Mouse (Mus musculus) right cerebral cortex, postnatal 36 days (tissue): ENCODE measurements at regions not wholly inside any gene's neighbourhood (a gene's known extent, or its start where the extent isn't known, plus 50 kb on each side); places are given as distances from the start of the nearest gene placed in this dataset.

Source experiments
- DNase-seq, 2 experiments: peaks; one replicate each; pipeline ENCODE4 v3.0.0; 2022; ENCODE audit warnings: low spot score in 2 of 2, mixed read lengths in 1 of 2

- DNase-seq: no peak
Measured at GRCm38 (mm10) chr11:63287766-63288165, 159.0 kb downstream of the Pmp22 start.

- DNase-seq: no peak
Measured at GRCm38 (mm10) chr11:63290618-63291017, 161.8 kb downstream of the Pmp22 start.

GRCm38 (mm10) chr11:63293485-63293884 is 164.7 kb downstream of the Pmp22 start:
- no peak for DNase-seq

GRCm38 (mm10) chr11:63294476-63294875 is 165.7 kb downstream of the Pmp22 start:
- no peak for DNase-seq

GRCm38 (mm10) chr11:63296476-63296875 is 167.7 kb downstream of the Pmp22 start:
- DNase-seq: no peak

GRCm38 (mm10) chr11:63299712-63300581 is 171.2 kb downstream of the Pmp22 start:
- DNase-seq: no peak

GRCm38 (mm10) chr11:63325166-63325565 is 196.4 kb downstream of the Pmp22 start:
- no peak for DNase-seq

- no peak for DNase-seq
Measured at GRCm38 (mm10) chr11:63326864-63327263, 198.1 kb downstream of the Pmp22 start.

- DNase-seq: no peak
Measured at GRCm38 (mm10) chr11:63337503-63337902, 208.7 kb downstream of the Pmp22 start.

- no peak for DNase-seq
Measured at GRCm38 (mm10) chr11:63338277-63338676, 209.5 kb downstream of the Pmp22 start.

GRCm38 (mm10) chr11:63345653-63346052 is 216.9 kb downstream of the Pmp22 start:
- no peak for DNase-seq

- no peak for DNase-seq
Measured at GRCm38 (mm10) chr11:63350123-63350696, 221.4 kb downstream of the Pmp22 start.

GRCm38 (mm10) chr11:63351999-63352398 is 223.2 kb downstream of the Pmp22 start:
- DNase-seq: no peak

- no peak for DNase-seq
Measured at GRCm38 (mm10) chr11:63352990-63353389, 224.2 kb downstream of the Pmp22 start.

GRCm38 (mm10) chr11:63353671-63354070 is 224.9 kb downstream of the Pmp22 start:
- DNase-seq: no peak

- no peak for DNase-seq
Measured at GRCm38 (mm10) chr11:63357772-63358344, 229.1 kb downstream of the Pmp22 start.

- no peak for DNase-seq
Measured at GRCm38 (mm10) chr11:63367756-63368265, 239.0 kb downstream of the Pmp22 start.

- DNase-seq: no peak
Measured at GRCm38 (mm10) chr11:63369475-63369874, 240.7 kb downstream of the Pmp22 start.

GRCm38 (mm10) chr11:63376311-63376710 is 247.5 kb downstream of the Pmp22 start:
- DNase-seq: no peak

GRCm38 (mm10) chr11:63376991-63377390 is 248.2 kb downstream of the Pmp22 start:
- no peak for DNase-seq

GRCm38 (mm10) chr11:63388247-63388646 is 259.5 kb downstream of the Pmp22 start:
- no peak for DNase-seq

- no peak for DNase-seq
Measured at GRCm38 (mm10) chr11:63391478-63391877, 262.7 kb downstream of the Pmp22 start.

GRCm38 (mm10) chr11:63392378-63392777 is 263.6 kb downstream of the Pmp22 start:
- no peak for DNase-seq
